ENCODE assay signal across 15 mouse cellular contexts in the genomic region with DNA sequence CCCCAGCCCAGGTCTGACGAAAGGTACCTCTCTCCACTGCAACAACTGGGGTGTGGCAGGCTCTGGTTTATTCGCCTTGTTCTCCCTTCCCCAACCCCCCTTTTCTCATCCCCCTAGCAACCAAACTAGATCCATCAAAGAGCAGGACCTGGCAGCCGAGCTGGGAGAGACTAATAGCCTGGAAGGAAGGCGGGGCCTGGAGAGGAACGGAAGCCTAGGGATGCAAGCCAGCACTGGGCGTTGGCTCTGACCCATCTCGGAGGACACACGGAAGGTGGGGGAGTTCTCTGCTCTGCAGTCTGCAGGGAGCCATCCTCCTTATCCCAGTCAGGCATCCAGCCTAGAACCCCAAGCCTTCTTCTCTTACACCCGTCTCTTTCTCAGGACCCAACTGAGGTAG. TPM values are rescaled to one million over a fixed set of nuclear protein-coding genes. Genes with fewer than 3 reads are reported as not detected.
DNase-seq lines count a peak whose midpoint lies in the region; ATAC-seq and TF ChIP-seq lines count a peak whose summit lies in the region.
"Had no signal": no experiment of that assay in that cellular context is flagged by ENCODE, and none has a peak within 500 bp of the region (broad histone marks: within the 10 kb centered on the region; RNA-seq: fewer than 3 reads in every experiment).

No protein-coding gene starts in this region.

- H3K9ac ChIP-seq in kidney, embryonic 16.5 days (replicated peaks; ENCODE audit: low read length) = no peak overlapping the region
- no peak overlapping the region for H3K9ac ChIP-seq in hindbrain, embryonic 16.5 days (ENCODE audit: low read depth, low read length)
- H3K9ac ChIP-seq: embryonic facial prominence, embryonic 12.5 days; heart, embryonic 13.5 days had no signal

- no peaks in the 10 kb centered on the region for H3K9me3 ChIP-seq in kidney, embryonic 16.5 days (ENCODE audit: low read length)
- no peaks in the 10 kb centered on the region for H3K9me3 ChIP-seq in hindbrain, embryonic 16.5 days (ENCODE audit: control insufficient read depth, low read length)
- H3K9me3 ChIP-seq: embryonic facial prominence, embryonic 12.5 days; heart, embryonic 13.5 days had no signal

- no peaks in the 10 kb centered on the region; the same call in 1 of the 2 replicates for H3K27me3 ChIP-seq in cerebellum, adult 2 months (ENCODE audit: control insufficient read depth, insufficient read depth, low read length)
- H3K27me3 ChIP-seq in kidney, embryonic 16.5 days (ENCODE audit: insufficient read depth, low read length) = peaks cover 62% of the 10 kb centered on the region
- peaks cover 42% of the 10 kb centered on the region for H3K27me3 ChIP-seq in hindbrain, embryonic 16.5 days (replicated peaks; ENCODE audit: control insufficient read depth, insufficient read depth, low read length)

- H3K4me3 ChIP-seq in cerebellum, adult 2 months (replicated peaks; ENCODE audit: insufficient read depth, low read depth, low read length) = no peak overlapping the region
- H3K4me3 ChIP-seq in kidney, embryonic 16.5 days (ENCODE audit: low read length) = no peak overlapping the region
- no peak overlapping the region for H3K4me3 ChIP-seq in hindbrain, embryonic 16.5 days (ENCODE audit: low read length)
- H3K4me3 ChIP-seq: embryonic facial prominence, embryonic 12.5 days; heart, embryonic 13.5 days had no signal

- H3K4me1 ChIP-seq in cerebellum, adult 2 months (ENCODE audit: control insufficient read depth, insufficient read depth, low read length) = no peaks in the 10 kb centered on the region; the same call in 1 of the 2 replicates
- peaks cover 21% of the 10 kb centered on the region for H3K4me1 ChIP-seq in kidney, embryonic 16.5 days (ENCODE audit: insufficient read depth, low read length)
- H3K4me1 ChIP-seq in hindbrain, embryonic 16.5 days (ENCODE audit: control insufficient read depth, insufficient read depth, low read depth, low read length) = peaks cover 24% of the 10 kb centered on the region

- TF ChIP-seq POLR2A in cerebellum, adult 2 months (IDR thresholded peaks at IDR 0.05; ENCODE audit: borderline replicate concordance, insufficient read depth, low read length) = no peak

- H3K36me3 ChIP-seq in kidney, embryonic 16.5 days (ENCODE audit: insufficient read depth, low read length) = no peaks in the 10 kb centered on the region
- H3K36me3 ChIP-seq in hindbrain, embryonic 16.5 days (ENCODE audit: control insufficient read depth, insufficient read depth, low read length) = no peaks in the 10 kb centered on the region
- H3K36me3 ChIP-seq: embryonic facial prominence, embryonic 12.5 days; G1E; heart, embryonic 13.5 days had no signal

- no peak overlapping the region for H3K4me2 ChIP-seq in kidney, embryonic 16.5 days (replicated peaks; ENCODE audit: low read depth, low read length)
- 0 out of 2 replicates have a peak overlapping the region, but pooled peaks have one; percentile 9 for H3K4me2 ChIP-seq in hindbrain, embryonic 16.5 days (ENCODE audit: low read length)
- H3K4me2 ChIP-seq: embryonic facial prominence, embryonic 12.5 days; heart, embryonic 13.5 days had no signal

- 38% methylated on average over 9 of the region's 9 CpGs for WGBS in cerebellum, adult 2 months
- WGBS in kidney, embryonic 16.5 days = 11% methylated on average over 9 of the region's 9 CpGs
- WGBS in hindbrain, embryonic 16.5 days = 5% methylated on average over 9 of the region's 9 CpGs

- peak; percentile 62 to 63 for DNase-seq in cerebellum, postnatal 10 days
- DNase-seq in cerebellum, adult 2 months = no peak
- DNase-seq in kidney, postnatal 4 days = peak; percentile 44 to 58
- peak; percentile 85 for DNase-seq in ES-CJ7 (ENCODE audit: low read depth, low spot score)
- no peak for DNase-seq in adrenal gland, adult 8-10 months
- DNase-seq: kidney, adult 11 months; layer of hippocampus, adult 9-11 months had no signal

- ATAC-seq in kidney, embryonic 16.5 days (ENCODE audit: low FRiP score, low TSS enrichment) = no peak
- ATAC-seq in hindbrain, embryonic 16.5 days = no peak
- ATAC-seq in inflammation-experienced regulatory T-cells, adult 6 months = no peak

- TF ChIP-seq CTCF in cerebellum, adult 2 months (IDR thresholded peaks at IDR 0.05; ENCODE audit: borderline replicate concordance, insufficient read depth, low read depth, low read length) = no peak

- no peak overlapping the region for H3K27ac ChIP-seq in cerebellum, adult 2 months (ENCODE audit: insufficient read depth, low read length)
- H3K27ac ChIP-seq in kidney, embryonic 16.5 days (ENCODE audit: low read length) = no peak overlapping the region
- no peak overlapping the region for H3K27ac ChIP-seq in hindbrain, embryonic 16.5 days (ENCODE audit: low read depth, low read length)
- H3K27ac ChIP-seq: embryonic facial prominence, embryonic 12.5 days; heart, embryonic 13.5 days had no signal

RNA-seq across cellular contexts. Expression of a gene that starts 1.6 kb away (rescaled TPM):
- polyA plus RNA-seq in cerebellum, adult 2 months (2012; rRNA removed) = 25.7 and 37.7 TPM in 2 replicates
- 3.3 and 5.8 TPM in 2 replicates for polyA plus RNA-seq in kidney, embryonic 16.5 days (2015; fragmentation: Nextera tagmentation; extraction: Ambion mirVana)
- polyA plus RNA-seq in hindbrain, embryonic 16.5 days (2015; fragmentation: Nextera tagmentation; extraction: Ambion mirVana) = 52.8 and 81.8 TPM in 2 replicates
- polyA plus RNA-seq in inflammation-experienced regulatory T-cells, adult 6 months (2017; shearing (Covaris generic)) = not detected
- 1 to 10 TPM in 2 of 4 experiments, under 1 TPM in 2; 0.81 to 2.2 (median 1.4) TPM for total RNA-seq in adrenal gland, adult 8-10 months (2022)
- total RNA-seq: G1E; megakaryocyte-erythroid progenitor cell, adult 5-6 weeks had no signal
- polyA plus RNA-seq: G1E had no signal

RNA-seq across cellular contexts. Expression of a gene that starts 21.0 kb away (rescaled TPM):
- 0.07 and 0.22 TPM in 2 replicates for polyA plus RNA-seq in cerebellum, adult 2 months (2012; rRNA removed)
- polyA plus RNA-seq in kidney, embryonic 16.5 days (2015; fragmentation: Nextera tagmentation; extraction: Ambion mirVana) = 35.8 and 45.8 TPM in 2 replicates
- polyA plus RNA-seq in hindbrain, embryonic 16.5 days (2015; fragmentation: Nextera tagmentation; extraction: Ambion mirVana) = 5.6 and 8.7 TPM in 2 replicates
- polyA plus RNA-seq in inflammation-experienced regulatory T-cells, adult 6 months (2017; shearing (Covaris generic)) = 1 to 10 TPM in 2 of 3 experiments, under 1 TPM in 1; 0.92 to 9.3 (median 1.1) TPM
- total RNA-seq in adrenal gland, adult 8-10 months (2022) = 1 to 10 TPM in 1 of 4 experiments, under 1 TPM in 3; 0.22 to 2.3 (median 0.67) TPM
- total RNA-seq: liver, adult 2 months had no signal
- polyA plus RNA-seq: liver, adult 2 months had no signal

RNA-seq across cellular contexts. Expression of a gene that starts 23.7 kb away (rescaled TPM):
- 6.4 and 9.0 TPM in 2 replicates for polyA plus RNA-seq in cerebellum, adult 2 months (2012; rRNA removed)
- 213 and 219 TPM in 2 replicates for polyA plus RNA-seq in kidney, embryonic 16.5 days (2015; fragmentation: Nextera tagmentation; extraction: Ambion mirVana)
- polyA plus RNA-seq in hindbrain, embryonic 16.5 days (2015; fragmentation: Nextera tagmentation; extraction: Ambion mirVana) = 20.8 and 23.3 TPM in 2 replicates
- 100 to 1,000 TPM in 1 of 3 experiments, 10 to 100 TPM in 2; 70.4 to 203 (median 83.7) TPM for polyA plus RNA-seq in inflammation-experienced regulatory T-cells, adult 6 months (2017; shearing (Covaris generic))
- total RNA-seq in adrenal gland, adult 8-10 months (2022) = 100 to 1,000 TPM; 207 to 347 (median 262) TPM

RNA-seq across cellular contexts. Expression of a gene that starts 34.2 kb away (rescaled TPM):
- 1.3 and 1.6 TPM in 2 replicates for polyA plus RNA-seq in cerebellum, adult 2 months (2012; rRNA removed)
- 0.94 and 1.2 TPM in 2 replicates for polyA plus RNA-seq in kidney, embryonic 16.5 days (2015; fragmentation: Nextera tagmentation; extraction: Ambion mirVana)
- polyA plus RNA-seq in hindbrain, embryonic 16.5 days (2015; fragmentation: Nextera tagmentation; extraction: Ambion mirVana) = 4.0 and 5.7 TPM in 2 replicates
- polyA plus RNA-seq in inflammation-experienced regulatory T-cells, adult 6 months (2017; shearing (Covaris generic)) = not detected
- not detected for total RNA-seq in adrenal gland, adult 8-10 months (2022)
- total RNA-seq: G1E; liver, adult 2 months; megakaryocyte-erythroid progenitor cell, adult 5-6 weeks had no signal
- polyA plus RNA-seq: G1E had no signal

RNA-seq across cellular contexts. Expression of a gene that starts 39.6 kb away (rescaled TPM):
- 0.13 TPM in 1 of 2 replicates, not detected in the other for polyA plus RNA-seq in cerebellum, adult 2 months (2012; rRNA removed)
- polyA plus RNA-seq in kidney, embryonic 16.5 days (2015; fragmentation: Nextera tagmentation; extraction: Ambion mirVana) = 8.0 and 10.0 TPM in 2 replicates
- 0.92 and 1.1 TPM in 2 replicates for polyA plus RNA-seq in hindbrain, embryonic 16.5 days (2015; fragmentation: Nextera tagmentation; extraction: Ambion mirVana)
- polyA plus RNA-seq in inflammation-experienced regulatory T-cells, adult 6 months (2017; shearing (Covaris generic)) = not detected
- 1 to 10 TPM in 2 of 4 experiments, under 1 TPM in 2; 0.37 to 1.6 (median 1.2) TPM for total RNA-seq in adrenal gland, adult 8-10 months (2022)
- total RNA-seq: megakaryocyte-erythroid progenitor cell, adult 5-6 weeks had no signal
- polyA plus RNA-seq: G1E had no signal

Comparison
In these comparisons a context has a peak if more than half of its experiments do, and no peak if none do; other contexts are left out.
1. DNase-seq: peak in cerebellum, postnatal 10 days (2 of 2), kidney, postnatal 4 days (2 of 2) and ES-CJ7 (single experiment); none in cerebellum, adult 2 months (0 of 2) and adrenal gland, adult 8-10 months (single experiment).